Mouse (Mus musculus) kidney, postnatal 0 days (tissue): ENCODE measurements around the gene Ryr2. TPM values are rescaled to one million over a fixed set of nuclear protein-coding genes. Genes with fewer than 3 reads are reported as not detected.

Experiments used
- ATAC-seq: fragments of 200-750 bp; cut with Nextera tagmentation; replicated peaks from 2 replicates; pipeline ENCODE4 v1.8.0; 2017; ENCODE audit warnings: low read depth, moderate number of reproducible peaks, moderate TSS enrichment, moderate library complexity; ENCODE audit not compliant: low FRiP score
- DNase-seq: peaks from one replicate; pipeline ENCODE4 v3.0.0-alpha.2; 2016; ENCODE audit warnings: low spot score
- H3K27ac ChIP-seq: fragments of 300-500 bp; sonication (generic); 2 replicates; pipeline ENCODE4 v1.5.1; 2014; ENCODE audit warnings: mild to moderate bottlenecking
- H3K27me3 ChIP-seq: fragments of 300-500 bp; sonication (generic); 2 replicates; pipeline ENCODE4 v1.6.1; 2014; ENCODE audit warnings: low read length, mixed read lengths; ENCODE audit not compliant: insufficient read depth
- H3K36me3 ChIP-seq: fragments of 300-500 bp; sonication (generic); 2 replicates; pipeline ENCODE4 v1.6.1; 2014; ENCODE audit warnings: low read length, mixed read lengths; ENCODE audit not compliant: insufficient read depth
- H3K4me1 ChIP-seq: fragments of 300-500 bp; sonication (generic); replicated peaks from 2 replicates; pipeline ENCODE4 v1.6.1; 2014; ENCODE audit warnings: antibody characterized with exemption, low read length, mixed read lengths; ENCODE audit not compliant: insufficient read depth
- H3K4me2 ChIP-seq: fragments of 300-500 bp; sonication (generic); 2 replicates; pipeline ENCODE4 v1.6.1; 2014; ENCODE audit warnings: mild to moderate bottlenecking, low read length, moderate library complexity, mixed read lengths
- H3K4me3 ChIP-seq: fragments of 300-500 bp; sonication (generic); replicated peaks from 2 replicates; pipeline ENCODE4 v1.5.1; 2014; ENCODE audit warnings: low read depth, low read length
- H3K9ac ChIP-seq: fragments of 300-500 bp; sonication (generic); 2 replicates; pipeline ENCODE4 v1.6.1; 2014; ENCODE audit warnings: low read depth, low read length
- H3K9me3 ChIP-seq: fragments of 300-500 bp; sonication (generic); replicated peaks from 2 replicates; pipeline ENCODE4 v1.6.1; 2016; ENCODE audit warnings: low read length, inconsistent platforms, mixed read lengths
- CTCF ChIP-seq: IDR thresholded peaks from 2 replicates; pipeline ENCODE4 v1.5.1; 2016; ENCODE audit warnings: antibody characterized with exemption, low read depth, mild to moderate bottlenecking, moderate library complexity
- WGBS: fragments of 180-500 bp; shearing (Covaris S2); extraction: QIAGEN DNeasy Blood & Tissue Kit; methylation state at CpG from one replicate; pipeline ENCODE4 v1.1.7; 2014; 5-methylcytosine and 5-hydroxymethylcytosine counted together
- polyA plus RNA-seq: library from polyadenylated mRNA; unstranded; fragments of >200 nt; fragmentation: Nextera tagmentation; extraction: Ambion mirVana; gene quantifications from 2 replicates; pipeline ENCODE4 v1.2.1, GENCODE M21; 2015

The Ryr2 gene
- polyA plus RNA-seq, 1 experiment from 2014 or later, result 0.09 TPM

DNA sequence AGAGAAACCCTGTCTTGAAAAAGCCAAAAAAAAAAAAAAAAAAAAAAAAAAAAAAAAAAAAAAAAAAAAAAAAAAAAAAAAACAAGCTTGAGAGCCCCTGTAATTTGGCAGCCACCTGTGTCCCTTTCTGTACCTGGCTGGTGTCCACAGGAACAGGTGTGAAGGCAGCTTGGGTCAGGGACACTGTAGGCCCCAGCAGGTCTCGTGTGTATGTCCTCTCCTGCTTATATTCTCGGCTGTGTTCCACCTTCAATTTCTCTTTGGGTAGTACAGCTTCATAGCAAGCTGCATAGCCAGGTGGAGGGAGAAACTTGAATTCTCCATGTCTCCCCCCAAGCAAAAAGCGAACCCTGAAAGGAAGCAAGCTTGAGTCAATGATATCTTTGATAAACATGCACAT is 314.2 kb downstream of the Ryr2 start:
- Histone ChIP-seq H3K27ac (no peak overlapping the region), H3K4me1 (no peaks in the 10 kb centered on the region), H3K9me3 (no peaks in the 10 kb centered on the region), H3K4me2 (no peak overlapping the region), H3K27me3 (no peaks in the 10 kb centered on the region), H3K36me3 (no peaks in the 10 kb centered on the region), H3K9ac (no peak overlapping the region), H3K4me3 (no peak overlapping the region)
- no peak for TF ChIP-seq CTCF
- ATAC-seq, result no peak
- DNase-seq, result no peak
- WGBS, result 89% methylated on average over 3 of the region's 3 CpGs

DNA sequence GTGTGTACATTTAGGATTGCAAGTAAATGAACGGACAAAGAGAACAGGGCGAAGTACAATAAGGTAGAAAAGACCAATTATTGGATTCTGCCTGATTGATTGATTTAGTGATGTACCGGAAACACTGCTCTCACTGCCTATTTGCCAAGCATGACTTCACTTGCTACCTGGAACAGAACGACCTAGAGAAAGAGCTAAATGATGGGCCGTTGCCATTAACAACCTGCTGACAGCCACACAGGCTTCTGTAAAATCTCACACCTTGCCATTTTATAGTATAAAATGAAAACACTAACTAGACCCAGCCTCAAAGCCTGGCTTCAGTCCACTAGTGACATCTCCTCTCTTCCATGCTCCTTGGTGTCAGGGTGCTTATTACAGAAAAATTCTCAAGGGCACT is 316.2 kb downstream of the Ryr2 start:
- H3K36me3 ChIP-seq, result no peaks in the 10 kb centered on the region
- H3K4me1 ChIP-seq, result no peaks in the 10 kb centered on the region
- no peaks in the 10 kb centered on the region for H3K9me3 ChIP-seq
- H3K9ac ChIP-seq, result no peak overlapping the region
- TF ChIP-seq CTCF, result no peak
- H3K4me2 ChIP-seq, result no peak overlapping the region
- no peak for DNase-seq
- H3K27me3 ChIP-seq, result no peaks in the 10 kb centered on the region
- no peak overlapping the region for H3K27ac ChIP-seq
- ATAC-seq, result no peak
- 53% methylated on average over 5 of the region's 5 CpGs for WGBS
- H3K4me3 ChIP-seq, result no peak overlapping the region

DNA sequence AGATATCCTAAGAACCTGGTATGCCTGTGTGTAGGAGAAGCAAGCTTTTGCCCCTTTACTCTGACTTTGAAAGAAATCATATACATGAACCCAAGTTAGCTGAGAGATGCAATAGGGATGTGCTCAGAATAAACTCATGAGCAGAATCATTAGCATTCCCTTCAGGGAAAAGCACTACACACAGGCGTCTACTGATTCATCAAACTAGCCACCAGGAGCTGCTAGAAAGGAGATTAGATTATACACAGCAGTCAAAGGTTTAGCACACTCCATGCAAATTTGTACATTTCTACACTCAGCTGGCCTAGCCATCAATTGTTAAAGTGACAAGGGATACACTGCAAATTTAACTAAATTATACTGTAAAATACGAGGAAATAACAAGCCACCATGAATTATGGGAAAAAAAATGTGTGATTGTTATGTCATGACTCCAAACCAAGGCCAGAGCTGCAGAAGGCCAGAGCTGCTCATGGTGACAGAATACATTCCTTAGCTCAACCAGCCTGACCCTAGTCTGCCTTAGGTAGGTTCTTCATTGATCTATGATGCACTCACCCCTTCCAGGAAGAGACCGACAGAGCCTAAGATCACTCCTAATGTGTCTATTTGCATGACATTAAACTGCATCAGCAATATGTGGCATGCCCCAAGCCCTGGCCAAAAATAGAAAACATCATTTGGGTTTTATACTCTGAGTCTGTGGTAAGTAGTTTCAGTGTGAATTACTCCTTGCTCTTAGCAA is 324.2 kb downstream of the Ryr2 start:
- WGBS, result 56% methylated on average over 3 of the region's 3 CpGs

DNA sequence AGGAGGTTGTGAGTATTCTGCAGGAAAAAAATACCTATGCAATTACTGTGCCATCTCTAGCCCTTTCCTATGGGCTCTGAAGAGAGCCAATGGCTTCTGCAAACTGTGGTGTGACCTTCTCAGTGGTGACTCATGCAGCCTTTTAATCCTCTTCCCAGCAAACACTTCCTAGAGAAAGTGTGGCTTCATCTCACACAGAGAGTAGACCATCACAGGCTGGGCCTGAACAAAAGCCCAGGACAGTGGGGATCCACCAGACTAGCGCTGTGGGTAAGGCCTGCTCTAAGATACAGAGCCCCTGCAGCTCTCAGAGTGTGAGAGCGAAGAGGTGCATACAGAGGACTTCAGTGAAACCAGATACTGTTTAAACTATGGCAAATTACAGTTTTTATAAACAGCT is 325.7 kb downstream of the Ryr2 start:
- Histone ChIP-seq H3K36me3 (no peaks in the 10 kb centered on the region), H3K4me1 (no peaks in the 10 kb centered on the region), H3K4me2 (no peak overlapping the region), H3K9ac (no peak overlapping the region), H3K27ac (no peak overlapping the region), H3K4me3 (no peak overlapping the region), H3K27me3 (no peaks in the 10 kb centered on the region), H3K9me3 (no peaks in the 10 kb centered on the region)
- no peak for DNase-seq
- ATAC-seq, result no peak
- 54% methylated on average over 2 of the region's 2 CpGs for WGBS
- TF ChIP-seq CTCF, result no peak

More for the DNA sequence above, 324.2 kb downstream of the Ryr2 start:
- no peaks in the 10 kb centered on the region for H3K9me3 ChIP-seq
- no peaks in the 10 kb centered on the region for H3K4me1 ChIP-seq
- no peak for TF ChIP-seq CTCF
- no peaks in the 10 kb centered on the region for H3K27me3 ChIP-seq
- no peak for ATAC-seq
- H3K36me3 ChIP-seq, result no peaks in the 10 kb centered on the region
- H3K4me2 ChIP-seq, result no peak overlapping the region
- H3K27ac ChIP-seq, result no peak overlapping the region
- H3K9ac ChIP-seq, result no peak overlapping the region
- no peak overlapping the region for H3K4me3 ChIP-seq
- DNase-seq, result no peak

DNA sequence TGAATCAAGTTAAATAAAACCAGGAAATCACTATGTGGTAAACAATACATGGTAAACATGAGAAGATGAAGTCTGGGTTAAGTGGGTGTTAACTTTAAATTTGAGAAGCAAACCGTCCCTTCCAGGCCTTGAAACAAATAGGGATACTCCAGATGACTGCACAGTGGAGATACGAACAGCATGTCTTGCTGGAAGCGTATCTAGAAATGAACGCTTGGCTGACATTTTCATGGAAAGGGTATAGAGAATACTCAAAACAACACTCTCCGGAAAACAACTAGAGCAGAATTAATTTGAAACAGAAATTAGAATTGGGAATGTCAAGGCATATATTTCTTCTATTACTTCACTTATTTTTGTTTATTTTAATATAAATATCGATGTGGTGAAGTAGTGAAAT is 329.0 kb downstream of the Ryr2 start:
- H3K4me1 ChIP-seq, result no peaks in the 10 kb centered on the region
- no peaks in the 10 kb centered on the region for H3K9me3 ChIP-seq

DNA sequence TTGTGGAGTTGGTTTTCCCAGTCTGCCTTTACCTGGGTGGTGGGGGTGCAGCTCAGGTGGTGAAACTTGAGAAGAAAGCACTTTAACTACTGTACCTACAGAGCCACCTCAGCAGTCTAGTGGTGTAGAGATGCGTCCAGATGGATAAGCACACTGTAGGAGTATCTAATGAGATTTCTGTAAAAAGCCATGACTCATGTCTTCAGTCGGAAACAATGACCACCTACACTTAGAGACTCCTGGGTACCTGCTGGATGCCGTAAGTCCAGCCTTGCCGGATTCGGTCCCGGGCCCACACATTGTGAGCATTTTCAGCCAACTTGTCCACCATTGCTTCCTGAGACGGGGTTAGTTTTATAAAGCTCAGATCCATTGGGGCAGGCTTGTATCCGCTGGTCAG is 334.6 kb downstream of the Ryr2 start:
- Histone ChIP-seq H3K4me2 (no peak overlapping the region), H3K4me3 (no peak overlapping the region), H3K27me3 (no peaks in the 10 kb centered on the region), H3K36me3 (no peaks in the 10 kb centered on the region), H3K9ac (no peak overlapping the region), H3K4me1 (no peaks in the 10 kb centered on the region), H3K9me3 (no peaks in the 10 kb centered on the region), H3K27ac (no peak overlapping the region)
- ATAC-seq, result no peak
- 90% methylated on average over 8 of the region's 8 CpGs for WGBS
- DNase-seq, result no peak
- TF ChIP-seq CTCF, result no peak

More for the DNA sequence above, 329.0 kb downstream of the Ryr2 start:
- no peak overlapping the region for H3K4me3 ChIP-seq
- no peak for TF ChIP-seq CTCF
- H3K27me3 ChIP-seq, result no peaks in the 10 kb centered on the region
- no peaks in the 10 kb centered on the region for H3K36me3 ChIP-seq
- H3K9ac ChIP-seq, result no peak overlapping the region
- no peak overlapping the region for H3K4me2 ChIP-seq
- ATAC-seq (no peak), DNase-seq (no peak)
- WGBS, result 77% methylated on average over 6 of the region's 6 CpGs
- no peak overlapping the region for H3K27ac ChIP-seq

DNA sequence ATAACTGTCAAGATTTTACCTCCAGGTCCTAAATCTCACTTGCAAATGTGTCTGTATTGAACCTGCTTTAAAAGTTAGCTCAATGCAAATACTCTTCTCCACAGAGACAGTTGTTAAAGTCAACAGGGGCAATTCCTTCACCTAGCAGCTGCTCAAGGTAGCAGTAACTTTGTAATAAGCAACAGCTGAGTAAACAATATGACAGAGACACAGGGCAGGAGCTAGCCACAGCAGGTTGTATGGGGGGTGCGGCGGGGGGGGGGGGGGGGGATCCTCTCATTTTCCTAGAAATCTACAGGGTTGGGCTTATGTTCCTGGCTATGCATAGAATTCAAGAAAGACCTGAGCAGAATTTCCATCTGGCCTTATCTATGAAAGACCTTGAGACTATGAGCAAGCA is 339.8 kb downstream of the Ryr2 start:
- Histone ChIP-seq H3K4me1 (no peaks in the 10 kb centered on the region), H3K36me3 (no peaks in the 10 kb centered on the region), H3K9ac (no peak overlapping the region), H3K27me3 (no peaks in the 10 kb centered on the region), H3K4me3 (no peak overlapping the region), H3K4me2 (no peak overlapping the region), H3K9me3 (no peaks in the 10 kb centered on the region), H3K27ac (no peak overlapping the region)
- DNase-seq, result no peak
- no peak for TF ChIP-seq CTCF
- WGBS, result 73% methylated on average over 2 of the region's 2 CpGs
- ATAC-seq, result no peak
